11 mouse cellular contexts compared by ENCODE assay signal in the genomic region with DNA sequence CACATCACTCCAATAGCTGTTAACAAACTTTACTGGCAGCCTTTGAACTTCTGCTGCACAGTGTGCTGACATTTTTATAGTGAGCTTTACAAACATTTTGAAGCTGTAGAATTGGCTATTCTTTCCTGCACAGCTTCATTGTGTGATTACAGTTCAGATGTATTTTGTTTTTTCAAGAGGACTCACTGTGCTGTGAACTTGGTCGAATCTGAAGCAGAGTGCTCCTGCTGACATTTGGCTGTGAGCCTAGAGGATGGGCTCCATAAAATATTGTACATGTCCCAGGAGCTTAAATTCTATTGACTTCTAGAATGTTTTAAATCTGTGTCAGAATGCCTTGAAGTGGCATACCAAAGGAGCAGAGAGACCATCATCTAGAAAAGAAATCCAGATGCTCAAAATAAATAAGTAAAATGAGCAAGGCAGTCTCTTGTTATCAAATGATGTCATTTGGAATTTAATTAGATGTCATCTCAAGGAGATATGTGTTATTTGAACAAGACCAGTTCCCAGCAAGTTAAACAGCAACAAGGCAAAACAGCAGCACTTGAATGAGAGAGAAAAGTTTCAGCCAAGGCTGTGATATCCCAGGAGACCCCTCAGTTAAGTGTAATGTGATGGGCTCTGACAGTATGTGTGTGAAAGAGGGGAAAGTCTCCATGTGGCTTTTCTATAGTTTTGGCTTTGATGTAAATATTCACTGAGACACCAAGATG.
DNase-seq lines count a peak whose midpoint lies in the region; ATAC-seq and TF ChIP-seq lines count a peak whose summit lies in the region.
"Had no signal": no experiment of that assay in that cellular context is flagged by ENCODE, and none has a peak within 500 bp of the region (broad histone marks: within the 10 kb centered on the region; RNA-seq: fewer than 3 reads in every experiment).

No protein-coding gene starts in this region.

- no peaks in the 10 kb centered on the region for H3K36me3 ChIP-seq in forebrain, embryonic 14.5 days (ENCODE audit: control insufficient read depth, insufficient read depth, low read length)
- H3K36me3 ChIP-seq in forebrain, embryonic 11.5 days (ENCODE audit: control insufficient read depth, insufficient read depth, low read length), result no peaks in the 10 kb centered on the region
- H3K36me3 ChIP-seq in lung, embryonic 14.5 days (ENCODE audit: insufficient read depth), result no peaks in the 10 kb centered on the region
- H3K36me3 ChIP-seq: hindbrain, embryonic 15.5 days; liver, embryonic 13.5 days had no signal

- no peaks in the 10 kb centered on the region for H3K4me1 ChIP-seq in forebrain, embryonic 14.5 days (ENCODE audit: control insufficient read depth, insufficient read depth, low read length)
- H3K4me1 ChIP-seq in forebrain, embryonic 11.5 days (replicated peaks; ENCODE audit: control insufficient read depth, insufficient read depth, low read length), result no peaks in the 10 kb centered on the region
- 0 out of 2 replicates have a peak, but pooled peaks cover 6% of the 10 kb centered on the region for H3K4me1 ChIP-seq in lung, embryonic 14.5 days (ENCODE audit: insufficient read depth)
- H3K4me1 ChIP-seq: liver, embryonic 13.5 days had no signal

- DNase-seq in forebrain, embryonic 14.5 days (ENCODE audit: low spot score), result peak; percentile 6
- no peak for DNase-seq in forebrain, embryonic 11.5 days (ENCODE audit: low spot score)
- peak; percentile 81 for DNase-seq in lung, embryonic 14.5 days
- DNase-seq in lung, postnatal 10 days, result no peak
- DNase-seq in embryo, embryonic 9.5 days (ENCODE audit: extremely low spot score), result peak; percentile 4
- peak; percentile 52 for DNase-seq in mesoderm, embryonic 11.5 days (ENCODE audit: low read depth, low spot score)
- no peak for DNase-seq in spleen, adult 12 weeks (ENCODE audit: low spot score)
- DNase-seq in cerebellum, adult 9-11 months, result no peak
- DNase-seq: liver, embryonic 13.5 days; thymus, adult 2 months had no signal

- ATAC-seq in forebrain, embryonic 14.5 days, result no peak
- ATAC-seq in forebrain, embryonic 11.5 days (replicated peaks; ENCODE audit: low FRiP score), result no peak
- peak; percentile 92; the same call in 1 of the 2 replicates for ATAC-seq in lung, embryonic 14.5 days (ENCODE audit: insufficient read depth)

- no peaks in the 10 kb centered on the region for H3K27me3 ChIP-seq in forebrain, embryonic 14.5 days (replicated peaks; ENCODE audit: control insufficient read depth, insufficient read depth, low read length)
- no peaks in the 10 kb centered on the region for H3K27me3 ChIP-seq in forebrain, embryonic 11.5 days (ENCODE audit: control insufficient read depth, insufficient read depth, low read length)
- H3K27me3 ChIP-seq in lung, embryonic 14.5 days (ENCODE audit: insufficient read depth, low read length), result no peaks in the 10 kb centered on the region
- H3K27me3 ChIP-seq: hindbrain, embryonic 15.5 days; liver, embryonic 13.5 days had no signal

- 14% methylated on average over 1 of the region's 1 CpGs for WGBS in forebrain, embryonic 14.5 days
- WGBS in forebrain, embryonic 11.5 days, result 49% methylated on average over 1 of the region's 1 CpGs
- 4% methylated on average over 1 of the region's 1 CpGs for WGBS in lung, embryonic 14.5 days

- H3K4me2 ChIP-seq in forebrain, embryonic 14.5 days (ENCODE audit: low read length), result no peak overlapping the region
- no peak overlapping the region for H3K4me2 ChIP-seq in forebrain, embryonic 11.5 days (ENCODE audit: low read depth, low read length, severe bottlenecking)
- H3K4me2 ChIP-seq in lung, embryonic 14.5 days, result no peak overlapping the region
- H3K4me2 ChIP-seq: hindbrain, embryonic 15.5 days; liver, embryonic 13.5 days had no signal

- no peak overlapping the region for H3K9ac ChIP-seq in forebrain, embryonic 14.5 days (ENCODE audit: low read length)
- H3K9ac ChIP-seq in forebrain, embryonic 11.5 days (ENCODE audit: low read length), result no peak overlapping the region
- H3K9ac ChIP-seq in lung, embryonic 14.5 days, result no peak overlapping the region
- H3K9ac ChIP-seq: hindbrain, embryonic 15.5 days; liver, embryonic 13.5 days had no signal

- no peak for TF ChIP-seq CTCF in lung, embryonic 14.5 days (IDR thresholded peaks at IDR 0.05; ENCODE audit: low read depth)

- no peaks in the 10 kb centered on the region for H3K9me3 ChIP-seq in forebrain, embryonic 14.5 days (replicated peaks; ENCODE audit: control insufficient read depth, low read length)
- no peaks in the 10 kb centered on the region for H3K9me3 ChIP-seq in forebrain, embryonic 11.5 days (ENCODE audit: control insufficient read depth, low read length)
- no peaks in the 10 kb centered on the region for H3K9me3 ChIP-seq in lung, embryonic 14.5 days (ENCODE audit: low read depth, low read length)
- H3K9me3 ChIP-seq: hindbrain, embryonic 15.5 days; liver, embryonic 13.5 days had no signal

- H3K4me3 ChIP-seq in forebrain, embryonic 14.5 days (ENCODE audit: low read depth, low read length), result no peak overlapping the region
- H3K4me3 ChIP-seq in forebrain, embryonic 11.5 days (ENCODE audit: low read depth, low read length), result no peak overlapping the region
- no peak overlapping the region for H3K4me3 ChIP-seq in lung, embryonic 14.5 days (ENCODE audit: low read depth, low read length)
- H3K4me3 ChIP-seq: hindbrain, embryonic 15.5 days; liver, embryonic 13.5 days had no signal

- no peak overlapping the region for H3K27ac ChIP-seq in forebrain, embryonic 14.5 days (ENCODE audit: low read depth, low read length)
- H3K27ac ChIP-seq in forebrain, embryonic 11.5 days (ENCODE audit: low read depth, low read length), result no peak overlapping the region
- peak overlapping the region; percentile 38; the same call in 1 of the 2 replicates for H3K27ac ChIP-seq in lung, embryonic 14.5 days (ENCODE audit: low read depth)
- H3K27ac ChIP-seq: hindbrain, embryonic 15.5 days; liver, embryonic 13.5 days had no signal

Comparison
In these comparisons a context has a peak if more than half of its experiments do, and no peak if none do; other contexts are left out.
1. DNase-seq: peak in forebrain, embryonic 14.5 days (single experiment), lung, embryonic 14.5 days (single experiment), embryo, embryonic 9.5 days (single experiment) and mesoderm, embryonic 11.5 days (single experiment); none in forebrain, embryonic 11.5 days (single experiment), lung, postnatal 10 days (single experiment), spleen, adult 12 weeks (single experiment) and cerebellum, adult 9-11 months (single experiment).